Mouse (Mus musculus) E14TG2a.4 (cell line): Measurements from ENCODE around the gene Pitpna.

Experiments used
- CTCF ChIP-seq: conservative IDR thresholded peaks from 2 replicates; pipeline ENCODE4 v1.5.1; 2014; ENCODE audit warnings: low read length
- NANOG ChIP-seq: IDR thresholded peaks from 2 replicates; pipeline ENCODE4 v1.6.1; 2014; ENCODE audit warnings: borderline replicate concordance, low read length, mixed read lengths
- POU5F1 ChIP-seq: IDR thresholded peaks from 2 replicates; pipeline ENCODE4 v1.6.1; 2014; ENCODE audit warnings: low read length, borderline replicate concordance

DNA sequence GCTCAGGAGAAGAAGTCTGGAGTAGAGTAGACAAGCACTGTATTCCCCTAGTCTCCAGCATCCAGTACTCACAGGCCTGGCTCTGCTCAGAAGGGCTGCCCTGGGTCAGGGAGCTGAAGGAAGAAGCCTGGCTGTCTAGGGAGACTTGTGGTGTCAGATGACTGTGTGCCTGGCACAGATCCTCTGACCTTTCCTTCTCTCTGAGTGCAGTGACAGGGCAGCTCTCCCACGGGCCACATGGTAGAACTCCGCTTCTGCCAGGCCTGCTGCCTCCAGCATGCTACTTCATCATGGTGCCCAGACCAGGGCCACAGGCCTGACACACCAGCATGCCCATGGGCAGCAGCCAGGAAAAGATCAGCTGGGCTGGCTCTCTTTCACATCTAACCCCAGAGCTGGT, 22.0 kb upstream of the Pitpna start:
- TF ChIP-seq CTCF: no peak
- no peak for TF ChIP-seq NANOG
- TF ChIP-seq POU5F1: no peak
